Mouse (Mus musculus) myocyte (in vitro differentiated cells): ENCODE results near the gene Olfr150.

ENCODE experiments used
- MYOD1 ChIP-seq, 3 experiments: IDR thresholded peaks; one replicate each; pipeline ENCODE4 v1.6.1; 2011; ENCODE audit warnings: control low read depth in 2 of 3, low read depth in 2 of 3, mild to moderate bottlenecking in 2 of 3, moderate library complexity in 1 of 3; ENCODE audit not compliant: insufficient read length in 2 of 3, control insufficient read depth in 1 of 3
- POLR2A ChIP-seq: IDR thresholded peaks from one replicate; pipeline ENCODE4 v1.6.1; 2011; ENCODE audit warnings: low read depth, mild to moderate bottlenecking, control low read depth, moderate library complexity; ENCODE audit not compliant: insufficient read length
- TCF12 ChIP-seq: IDR thresholded peaks from one replicate; pipeline ENCODE4 v1.6.1; 2011; ENCODE audit warnings: mild to moderate bottlenecking, control low read depth; ENCODE audit not compliant: poor library complexity, insufficient read depth, severe bottlenecking

GRCm38 (mm10) chr9:39740741-39741140, 10.0 kb downstream of the Olfr150 start:
- TF ChIP-seq TCF12: no peak
- no peak for TF ChIP-seq POLR2A
- no peak for TF ChIP-seq MYOD1 (IDR thresholded peaks at IDR 0.05; ENCODE audit: control insufficient read depth in 1 of 3, insufficient read length in 2 of 3, low read depth in 2 of 3)
